Mouse (Mus musculus) frontal cortex, adult 2 months (tissue): ENCODE results near the gene Olfr714. TPM values are rescaled to one million over a fixed set of nuclear protein-coding genes. Genes with fewer than 3 reads are reported as not detected.
"Not testable (repeated sequence)": the region's sequence is repeated elsewhere in the genome, so short reads cannot be mapped to it uniquely, and the experiment has no call there.

Source experiments
- DNase-seq, 2 experiments: peaks; one replicate each; pipeline ENCODE4 v3.0.0; 2022; ENCODE audit warnings: low spot score in 1 of 2; ENCODE audit errors: extremely low spot score in 1 of 2
- polyA plus RNA-seq: library from polyadenylated mRNA; depleted of rRNA; stranded (reverse); fragments of >200 nt; gene quantifications from 2 replicates; pipeline ENCODE4 v1.2.3, GENCODE M21; 2012; rRNA removed

Gene Olfr714
- 0.04 TPM in 1 of 2 replicates, not detected in the other for polyA plus RNA-seq

DNA sequence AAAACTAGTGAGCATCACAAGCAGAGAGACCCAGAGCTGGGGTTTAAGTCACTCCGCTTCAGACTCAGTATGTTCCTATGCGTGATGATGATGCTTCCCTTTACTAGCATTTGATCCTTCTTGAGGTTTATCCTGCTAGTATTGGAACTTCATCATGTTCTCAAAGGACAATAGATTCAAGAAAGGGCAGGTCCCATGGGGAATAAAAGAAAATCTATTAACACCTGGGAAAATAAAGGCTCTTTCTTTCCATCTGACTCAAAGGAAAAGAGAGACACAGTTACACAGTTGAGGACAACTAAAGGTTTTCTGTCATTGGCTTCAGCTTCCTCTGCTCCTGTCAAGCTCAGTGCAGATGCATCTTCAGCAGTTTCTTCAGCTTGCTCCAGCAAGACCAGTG is at the start of gene Olfr714:
Olfr714 (plus strand) TSS at position 301 of the 400 bp plus-strand sequence.
- DNase-seq = no peak

DNA sequence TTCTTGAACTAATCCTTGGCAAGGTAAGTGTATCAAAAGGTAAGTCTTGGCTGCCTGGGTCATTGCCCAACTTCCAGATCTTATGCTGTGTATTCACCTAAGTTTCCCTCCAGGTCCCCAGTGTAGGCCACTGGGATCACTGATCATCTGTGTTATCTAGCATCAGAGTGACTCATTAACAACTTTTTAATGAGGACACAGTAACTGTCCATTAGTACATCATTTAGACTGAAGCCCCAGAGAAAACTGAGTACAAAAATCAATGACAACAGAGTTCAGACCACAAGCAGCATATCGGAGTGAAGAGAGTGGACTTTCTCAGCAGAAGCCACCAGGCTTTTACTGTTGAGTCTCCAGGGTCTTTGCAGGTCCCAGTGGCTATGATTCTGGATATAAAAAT is 39.9 kb upstream of the Olfr714 start, which contains the start of gene Olfr713:
Olfr713 (plus strand) TSS at position 301 of the 400 bp plus-strand sequence.
- no peak for DNase-seq

DNA sequence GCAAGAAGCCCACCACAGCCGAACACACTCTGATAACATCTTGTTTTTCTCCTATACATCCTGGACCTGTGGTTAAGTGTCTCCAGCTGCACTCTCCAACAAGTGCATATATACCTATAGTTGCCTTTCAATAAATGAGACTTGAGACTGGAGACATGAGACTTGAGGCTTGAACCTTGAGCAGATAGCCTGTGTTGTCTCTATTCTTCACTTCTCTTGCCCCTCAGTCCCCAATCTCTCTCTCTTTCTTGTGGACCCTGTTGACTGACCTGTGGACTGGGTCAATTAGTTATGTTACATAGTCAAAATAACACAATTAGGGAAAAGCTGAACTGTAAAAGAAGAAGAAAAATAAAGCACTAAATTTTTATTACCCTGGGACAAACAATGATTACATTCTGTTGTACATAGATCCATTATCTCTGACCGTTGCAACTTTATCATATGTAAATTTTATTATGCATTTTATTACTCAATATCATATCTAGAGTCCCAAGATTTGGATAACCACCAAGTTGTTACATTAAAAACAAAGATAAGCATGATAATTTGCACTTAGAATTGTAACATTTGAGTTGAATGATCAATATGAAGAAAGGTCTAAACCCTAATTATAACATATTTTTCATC is 30.7 kb upstream of the Olfr714 start:
- no peak for DNase-seq

DNA sequence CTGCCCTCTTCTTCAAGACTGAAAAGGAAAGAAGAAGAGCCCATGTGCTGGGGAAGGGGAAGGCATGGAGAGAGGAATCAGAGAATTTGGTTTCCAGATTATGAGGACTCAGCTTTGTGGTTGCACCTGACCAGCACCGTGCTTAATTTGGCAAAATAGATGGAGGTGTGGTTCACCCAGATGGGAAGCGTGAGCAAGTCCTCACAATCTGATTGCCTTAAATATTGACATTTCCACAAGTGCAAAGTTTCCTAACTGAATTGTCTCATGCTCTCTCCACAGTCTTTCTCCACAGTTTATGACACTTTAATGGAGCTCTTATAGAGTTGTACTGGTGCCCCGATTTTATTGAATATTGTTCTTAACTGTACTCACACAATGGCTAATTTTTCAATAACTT is 27.6 kb upstream of the Olfr714 start:
- no peak for DNase-seq

DNA sequence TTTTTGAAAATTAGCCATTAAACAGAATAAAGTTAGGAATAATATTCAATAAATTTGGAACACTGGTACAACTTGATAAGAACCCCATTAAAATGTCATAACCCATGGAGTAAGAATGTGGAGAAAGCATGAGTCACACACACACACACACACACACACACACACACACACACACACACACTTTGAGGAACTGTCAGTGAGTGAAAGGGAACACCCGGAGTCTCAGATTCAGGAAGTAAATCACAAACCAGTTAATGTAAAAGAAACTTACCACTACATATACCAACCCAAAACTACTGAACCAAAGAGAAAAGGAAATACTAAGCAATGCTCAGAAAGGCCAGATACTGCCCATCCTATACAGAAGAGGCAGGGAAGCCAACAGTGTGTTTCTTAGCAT is 26.4 kb upstream of the Olfr714 start:
- no peak for DNase-seq

DNA sequence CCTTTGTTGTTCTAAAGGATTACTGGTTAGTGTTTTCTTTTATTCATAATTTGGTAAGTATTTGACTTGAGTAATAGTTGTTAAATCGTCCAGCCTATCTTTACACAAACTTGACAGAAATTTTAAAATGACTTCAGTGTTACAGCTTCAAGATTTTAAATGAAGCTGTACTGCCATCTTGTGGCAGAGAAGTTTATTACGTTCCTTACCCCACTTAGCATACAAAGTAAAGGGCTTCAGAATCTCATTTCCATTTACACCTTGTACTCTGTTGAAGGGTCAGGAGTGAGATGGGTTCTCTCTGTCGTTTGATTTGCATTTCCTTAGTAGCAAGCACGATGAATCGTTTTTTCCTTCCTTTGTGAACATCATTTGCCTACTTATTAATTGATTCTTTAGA is 24.9 kb upstream of the Olfr714 start:
- peak in 1 of 2 experiments; percentile 83 for DNase-seq

DNA sequence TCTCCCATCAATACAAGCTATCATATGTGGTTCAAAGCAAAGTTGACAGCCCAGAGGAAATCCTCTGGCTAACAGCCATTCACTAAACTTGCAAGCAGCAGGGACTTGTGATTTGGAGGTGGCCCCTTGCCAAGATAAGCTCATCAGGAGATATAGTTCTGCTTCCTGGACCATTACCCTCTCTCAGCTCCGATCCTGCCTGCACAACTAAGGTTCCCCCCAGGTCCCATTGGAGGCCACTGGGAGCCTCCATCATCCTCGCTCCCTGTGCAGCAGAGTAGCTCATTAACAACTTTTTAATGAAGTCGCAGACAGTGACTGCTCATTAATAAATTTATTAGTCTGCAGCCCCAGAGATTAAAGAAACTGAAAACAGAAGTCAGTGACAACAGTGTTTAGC is 23.2 kb upstream of the Olfr714 start:
- DNase-seq = no peak

DNA sequence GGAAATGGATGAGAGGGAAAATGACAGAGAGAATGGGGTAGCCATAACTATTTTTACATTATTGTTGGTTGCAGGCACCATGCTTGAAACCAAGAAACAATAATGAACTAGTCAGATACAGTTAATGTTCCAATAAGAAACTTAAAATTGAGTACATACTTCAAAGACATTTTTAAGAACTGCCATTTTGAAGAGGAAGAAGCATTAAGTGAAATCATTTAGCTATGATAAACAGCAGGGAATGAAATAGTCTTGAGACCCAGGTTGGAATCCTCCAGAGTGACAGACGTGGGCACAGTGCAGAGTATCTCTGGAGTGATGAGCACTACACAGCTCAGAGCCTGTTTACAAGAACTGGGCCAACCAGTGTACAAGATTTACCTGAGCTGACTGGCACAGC is 22.1 kb downstream of the Olfr714 start, which contains the start of gene Olfr17:
Olfr17 (plus strand) TSS at position 301 of the 400 bp plus-strand sequence.
- DNase-seq = no peak

DNA sequence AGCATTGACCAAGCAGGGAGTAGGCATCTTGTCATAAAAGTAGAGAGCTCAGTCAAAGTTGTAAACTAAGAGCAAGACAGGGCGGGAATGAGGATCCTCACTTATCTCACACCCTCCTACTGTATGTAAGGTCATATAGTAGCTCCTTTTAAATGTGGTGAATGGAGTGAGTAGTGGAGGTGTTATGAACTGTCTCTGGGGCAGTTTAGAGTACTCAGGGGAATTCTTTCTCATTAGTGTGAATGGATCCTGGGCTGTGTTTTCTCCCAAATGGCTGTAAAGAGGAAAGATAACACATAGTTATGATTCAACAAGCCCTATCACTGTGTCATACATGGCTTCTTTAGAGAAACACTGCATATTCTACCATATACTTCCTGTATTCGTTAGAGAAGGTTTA is 39.5 kb downstream of the Olfr714 start, which contains the start of gene Olfr715b:
Olfr715b (minus strand) TSS at position 101 of the 400 bp plus-strand sequence.
- DNase-seq = not testable (repeated sequence)

Other genes starting within 250 kb of the Olfr714 start
- not detected in 2 replicates for gene Olfr702, start 237.1 kb upstream of the Olfr714 start, polyA plus RNA-seq
- gene Olfr703, start 227.6 kb upstream of the Olfr714 start, polyA plus RNA-seq = not detected in 2 replicates
- gene Olfr704, start 207.8 kb upstream of the Olfr714 start, polyA plus RNA-seq = not detected in 2 replicates
- gene Olfr705, start 194.1 kb upstream of the Olfr714 start, polyA plus RNA-seq = not detected in 2 replicates
- gene Olfr706, start 182.8 kb upstream of the Olfr714 start, polyA plus RNA-seq = not detected in 2 replicates
- not detected in 2 replicates for gene Olfr707, start 169.7 kb upstream of the Olfr714 start, polyA plus RNA-seq
- gene Olfr1532-ps1, start 163.0 kb upstream of the Olfr714 start, polyA plus RNA-seq = not detected in 2 replicates
- gene Olfr709-ps1, start 138.8 kb upstream of the Olfr714 start, polyA plus RNA-seq = not detected in 2 replicates
- gene Olfr710, start 122.7 kb upstream of the Olfr714 start, polyA plus RNA-seq = not detected in 2 replicates
- not detected in 2 replicates for gene Olfr6, start 107.0 kb upstream of the Olfr714 start, polyA plus RNA-seq
- not detected in 2 replicates for gene Olfr711, start 95.5 kb upstream of the Olfr714 start, polyA plus RNA-seq
- gene Olfr2, start 64.9 kb upstream of the Olfr714 start, polyA plus RNA-seq = not detected in 2 replicates
- not detected in 2 replicates for gene Olfr713, start 39.8 kb upstream of the Olfr714 start, polyA plus RNA-seq
- not detected in 2 replicates for gene Olfr17, start 22.2 kb downstream of the Olfr714 start, polyA plus RNA-seq
- not detected in 2 replicates for gene Olfr715b, start 39.4 kb downstream of the Olfr714 start, polyA plus RNA-seq
- not detected in 2 replicates for gene Olfr715, start 60.1 kb downstream of the Olfr714 start, polyA plus RNA-seq
- gene Olfr716, start 67.3 kb downstream of the Olfr714 start, polyA plus RNA-seq = not detected in 2 replicates
- not detected in 2 replicates for gene Nlrp14, start 96.0 kb downstream of the Olfr714 start, polyA plus RNA-seq
- not detected in 2 replicates for gene Rbmxl2, start 138.5 kb downstream of the Olfr714 start, polyA plus RNA-seq